Mouse (Mus musculus) megakaryocyte-erythroid progenitor cell, adult 5 weeks (primary cell): Measurements from ENCODE around the gene Fgf23. TPM values are rescaled to one million over a fixed set of nuclear protein-coding genes. Genes with fewer than 3 reads are reported as not detected.

ENCODE experiments used
- polyA plus RNA-seq: library from polyadenylated mRNA; stranded (reverse); fragments of >175 nt; gene quantifications from 2 replicates; pipeline ENCODE4 v1.2.3, GENCODE M21; 2012

Fgf23 gene
- polyA plus RNA-seq, result not detected in 2 replicates

DNA sequence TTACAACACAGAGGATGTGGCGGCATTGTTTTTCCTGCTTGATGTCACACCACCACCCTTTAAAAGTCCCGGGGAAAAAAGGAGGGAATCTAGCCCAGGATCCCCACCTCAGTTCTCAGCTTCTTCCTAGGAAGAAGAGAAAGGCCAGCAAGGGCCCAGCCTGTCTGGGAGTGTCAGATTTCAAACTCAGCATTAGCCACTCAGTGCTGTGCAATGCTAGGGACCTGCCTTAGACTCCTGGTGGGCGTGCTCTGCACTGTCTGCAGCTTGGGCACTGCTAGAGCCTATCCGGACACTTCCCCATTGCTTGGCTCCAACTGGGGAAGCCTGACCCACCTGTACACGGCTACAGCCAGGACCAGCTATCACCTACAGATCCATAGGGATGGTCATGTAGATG is at the start of gene Fgf23:
Gene Fgf23 (plus strand): TSS at position 86 of the 400 bp plus-strand sequence.

DNA sequence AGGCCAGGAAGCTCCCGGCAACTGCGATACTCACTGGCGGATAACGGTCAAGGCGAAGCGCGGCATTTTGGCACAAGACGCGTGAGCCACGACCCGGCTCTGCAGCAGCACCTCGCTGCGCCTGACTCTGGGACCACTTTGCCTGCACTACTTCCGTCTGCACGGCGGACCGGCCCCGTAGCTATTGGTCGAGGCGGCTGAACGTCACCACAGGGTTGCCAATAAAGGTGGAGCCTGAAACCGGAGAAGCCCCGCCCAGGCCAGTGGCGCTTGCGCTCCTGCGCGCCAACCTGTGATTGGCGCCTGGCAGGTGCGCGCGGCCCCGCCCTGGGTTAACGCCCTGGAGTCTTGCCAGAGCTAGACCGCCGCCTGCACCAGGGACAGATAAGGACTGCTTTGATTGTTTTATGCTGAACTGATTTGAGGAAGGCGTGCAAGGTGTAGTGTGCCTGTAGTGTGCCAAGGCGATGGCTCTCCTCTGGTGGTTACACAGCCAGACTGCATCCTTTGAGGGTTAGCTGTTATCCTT is 36.8 kb downstream of the Fgf23 start, which contains the start of gene Tigar:
Gene Tigar (minus strand): TSS at position 156 of the 529 bp plus-strand sequence.

Other genes starting within 250 kb of the Fgf23 start
- 3.8 and 4.5 TPM in 2 replicates for gene Ndufa9, start 223.8 kb upstream of the Fgf23 start, polyA plus RNA-seq
- gene Akap3, start 219.8 kb upstream of the Fgf23 start, polyA plus RNA-seq, result not detected in 2 replicates
- 0.05 TPM in 1 of 2 replicates, not detected in the other for gene Dyrk4, start 151.1 kb upstream of the Fgf23 start, polyA plus RNA-seq
- gene Rad51ap1, start 133.3 kb upstream of the Fgf23 start, polyA plus RNA-seq, result 16.8 and 17.0 TPM in 2 replicates
- gene D6Wsu163e, start 132.9 kb upstream of the Fgf23 start, polyA plus RNA-seq, result 2.9 and 3.1 TPM in 2 replicates
- not detected in 2 replicates for gene Fgf6, start 57.3 kb upstream of the Fgf23 start, polyA plus RNA-seq
- 1.9 and 3.0 TPM in 2 replicates for gene Tigar, start 36.7 kb downstream of the Fgf23 start, polyA plus RNA-seq
- 156 and 162 TPM in 2 replicates for gene Ccnd2, start 79.3 kb downstream of the Fgf23 start, polyA plus RNA-seq